Mouse (Mus musculus) T-helper 17 cell (primary cell): ENCODE data around the gene Map4k4.

Source experiments
- in situ Hi-C, 2 experiments: fragments of 300-600 bp; cut with MboI, MseI; formaldehyde crosslinking; loops; 1 replicate in 1 of 2; 2 replicates in 1 of 2; pipeline ENCODE4 v1.15.1; 2025; ENCODE audit warnings: high pct_unique_total_duplicates in 2 of 2

Map4k4 gene

DNA sequence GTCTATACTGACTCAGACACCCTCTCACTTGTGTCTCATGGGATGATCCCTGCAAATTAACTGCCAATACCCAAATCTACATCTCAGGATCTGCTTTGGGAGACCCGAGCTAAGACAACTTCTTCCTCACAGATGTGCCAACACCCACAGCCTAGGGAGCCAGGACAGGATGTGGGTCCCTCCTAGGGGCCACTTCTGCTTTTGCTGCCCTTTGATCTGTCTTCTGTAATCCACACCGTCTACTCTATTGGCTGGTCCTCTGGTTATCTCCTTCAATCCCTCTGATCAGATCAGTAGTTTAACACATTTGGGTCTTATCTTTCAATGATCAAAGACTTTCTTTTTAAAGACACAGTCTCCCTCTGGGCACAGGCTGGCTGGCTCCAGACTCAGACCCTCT lies 5.2 kb upstream of the Map4k4 start:
- in situ Hi-C loops, result loop anchor here in 1 of 2 experiments (10.0 kb wide), 1 partner anchor 211 kb away; no protein-coding TSS in a partner anchor

DNA sequence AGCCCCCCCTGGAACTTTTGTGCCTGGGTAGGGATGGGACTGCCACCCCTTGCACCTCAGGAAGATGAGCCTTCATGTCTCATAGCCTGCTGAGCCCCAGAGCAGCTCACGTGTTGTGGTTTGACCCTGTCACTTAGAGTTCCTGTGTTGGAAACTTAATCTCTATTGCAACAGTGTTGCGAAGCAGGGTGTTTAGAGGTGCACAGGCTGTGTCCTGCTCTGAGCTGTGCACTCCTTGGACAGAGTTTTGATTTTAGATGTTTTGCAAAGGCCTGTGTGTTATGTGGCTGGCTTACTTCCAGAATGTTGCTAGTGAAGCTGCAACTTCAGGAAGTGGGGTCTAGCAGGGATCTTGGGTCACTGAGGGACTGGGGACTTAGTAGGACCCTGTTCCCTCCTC lies 4.1 kb upstream of the Map4k4 start:
- in situ Hi-C loops, result loop anchor here in 1 of 2 experiments (10.0 kb wide), 1 partner anchor 212 kb away; no protein-coding TSS in a partner anchor

DNA sequence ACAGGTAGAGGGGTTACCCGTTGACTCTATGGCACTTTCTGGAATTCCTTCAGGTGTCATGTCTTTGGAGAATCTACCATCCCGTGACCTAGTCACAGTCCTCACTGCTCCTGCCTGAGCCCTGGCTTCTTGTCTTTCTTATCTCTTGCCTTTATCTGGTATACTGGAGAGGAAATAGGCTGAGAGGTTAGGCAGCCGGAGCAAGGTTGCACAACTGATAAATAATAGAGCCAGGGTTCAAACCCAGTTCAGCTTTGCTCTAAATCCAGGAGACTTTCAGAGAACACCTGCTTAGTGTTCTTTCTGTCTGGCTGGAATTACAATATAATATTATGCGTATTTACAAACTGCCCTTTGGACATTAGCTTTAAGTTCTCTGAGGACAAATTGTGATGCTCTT lies 2.0 kb upstream of the Map4k4 start:
- in situ Hi-C loops, result loop anchor here in 1 of 2 experiments (10.0 kb wide), 1 partner anchor 214 kb away; no protein-coding TSS in a partner anchor

DNA sequence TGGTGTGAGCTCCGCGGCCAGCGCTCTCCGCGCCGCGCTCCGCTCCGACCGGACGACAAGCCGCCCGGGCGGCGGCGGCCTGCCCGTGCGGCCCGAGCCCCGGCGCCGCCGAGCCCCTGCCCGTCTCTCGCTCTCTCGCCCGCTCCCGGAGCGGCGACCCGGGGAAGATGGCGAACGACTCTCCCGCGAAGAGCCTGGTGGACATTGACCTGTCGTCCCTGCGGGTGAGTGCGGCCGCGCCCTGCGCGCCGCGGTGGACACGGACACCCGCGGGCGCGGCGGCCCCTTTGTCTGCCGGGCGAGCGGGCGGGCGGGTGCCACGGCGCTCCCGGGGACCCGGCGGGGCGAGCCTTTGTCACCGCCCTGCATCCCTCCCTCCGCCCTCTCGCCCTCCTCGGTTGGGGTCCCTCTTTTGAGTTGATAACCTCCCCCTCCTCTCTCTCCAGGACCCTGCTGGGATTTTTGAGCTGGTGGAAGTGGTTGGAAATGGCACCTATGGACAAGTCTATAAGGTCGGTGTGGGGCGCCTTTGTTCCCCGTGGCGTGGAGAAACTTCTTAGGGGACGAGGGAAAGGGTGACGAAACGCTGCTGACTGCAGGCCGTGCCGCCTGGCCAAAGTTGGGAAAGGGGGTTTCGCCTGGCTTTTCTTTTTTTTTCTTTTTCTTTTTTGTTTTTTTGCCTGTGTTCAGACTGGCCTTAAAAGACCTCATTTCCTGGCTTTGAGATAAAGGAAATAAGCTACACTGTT lies 524 bp downstream of the Map4k4 start:
- in situ Hi-C loops, result no loop called here

DNA sequence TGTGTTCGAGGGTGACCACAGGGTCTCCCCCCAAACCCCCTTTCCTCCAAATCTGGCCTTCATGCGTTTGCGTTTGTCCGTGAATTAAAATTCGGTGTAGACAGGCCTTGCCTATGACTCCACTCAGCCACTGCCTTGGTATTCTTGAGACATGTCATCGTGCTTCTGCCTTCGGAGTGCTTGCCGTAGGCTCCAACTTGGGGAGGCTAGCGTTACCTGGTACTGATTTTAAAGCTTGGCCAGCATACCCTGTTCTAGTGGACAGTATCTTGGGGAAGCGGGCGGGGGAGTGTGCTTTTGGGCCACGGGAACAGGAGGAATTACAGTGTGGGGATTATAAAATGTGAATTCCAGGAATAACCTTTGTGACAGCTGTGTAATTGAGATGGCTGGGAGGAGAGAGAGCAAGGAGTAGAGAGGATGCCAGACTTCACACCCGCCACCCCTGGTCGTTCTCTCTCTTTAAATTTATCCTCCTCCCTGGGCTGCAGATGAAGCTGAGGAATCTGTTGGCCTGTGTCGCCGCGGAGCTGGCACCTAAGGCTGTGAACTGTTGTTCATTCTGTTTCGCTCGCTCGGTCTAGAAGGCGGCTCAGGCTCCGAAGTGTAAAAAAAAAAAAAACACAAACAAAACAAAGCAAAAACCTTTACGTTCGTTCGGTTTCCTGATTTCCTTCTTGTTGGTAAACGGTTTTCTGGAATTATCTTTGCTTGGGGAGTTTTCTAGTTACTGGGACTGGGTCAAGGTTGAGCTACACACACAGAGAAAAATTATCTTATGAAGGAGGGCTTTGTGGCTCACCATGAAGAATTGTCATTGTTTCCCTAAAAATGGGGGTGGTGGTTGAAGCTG lies 1.4 kb downstream of the Map4k4 start:
- in situ Hi-C loops, result no loop called here

DNA sequence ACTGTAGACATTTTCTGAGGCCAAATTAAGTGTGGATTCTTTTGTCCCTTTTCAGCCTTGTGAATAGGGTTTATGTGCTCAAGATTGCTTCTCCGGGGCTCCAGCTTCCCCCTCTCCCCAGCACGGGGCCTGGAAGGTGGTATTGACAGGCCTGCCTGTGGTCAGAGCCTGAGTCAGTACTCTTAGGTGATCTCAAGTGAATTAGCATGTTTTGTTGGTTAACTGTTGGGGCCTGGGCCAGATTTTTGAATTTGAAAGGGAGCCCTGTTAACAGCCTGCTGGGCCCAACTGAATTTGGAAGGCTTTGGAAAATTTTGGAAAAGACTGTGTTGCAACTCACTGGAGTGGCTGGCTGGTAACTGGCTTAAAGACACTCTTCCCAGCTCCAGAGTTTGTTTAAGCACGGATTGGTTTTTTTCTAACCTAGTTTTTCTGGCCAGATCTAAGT lies 2.0 kb downstream of the Map4k4 start:
- in situ Hi-C loops, result no loop called here

DNA sequence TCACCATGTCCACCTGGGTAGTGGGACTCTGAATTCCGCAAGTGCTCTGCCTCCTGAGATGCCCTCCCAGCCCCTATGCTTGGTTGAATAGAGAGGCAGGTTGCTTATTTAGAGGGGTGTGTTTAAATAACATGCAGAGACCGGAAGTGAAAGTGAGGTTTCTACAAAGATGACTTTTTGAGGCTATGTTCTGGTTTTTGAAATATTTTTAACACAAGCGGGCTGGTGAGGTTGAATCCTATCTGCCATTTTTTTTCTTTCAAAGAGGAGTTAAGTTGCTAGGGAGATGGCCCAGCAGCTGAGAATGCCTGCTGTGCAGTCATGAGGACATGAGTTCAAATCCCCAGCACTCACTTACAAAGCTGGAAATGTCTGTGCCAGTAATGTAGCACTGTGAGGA lies 4.0 kb downstream of the Map4k4 start:
- in situ Hi-C loops, result no loop called here

DNA sequence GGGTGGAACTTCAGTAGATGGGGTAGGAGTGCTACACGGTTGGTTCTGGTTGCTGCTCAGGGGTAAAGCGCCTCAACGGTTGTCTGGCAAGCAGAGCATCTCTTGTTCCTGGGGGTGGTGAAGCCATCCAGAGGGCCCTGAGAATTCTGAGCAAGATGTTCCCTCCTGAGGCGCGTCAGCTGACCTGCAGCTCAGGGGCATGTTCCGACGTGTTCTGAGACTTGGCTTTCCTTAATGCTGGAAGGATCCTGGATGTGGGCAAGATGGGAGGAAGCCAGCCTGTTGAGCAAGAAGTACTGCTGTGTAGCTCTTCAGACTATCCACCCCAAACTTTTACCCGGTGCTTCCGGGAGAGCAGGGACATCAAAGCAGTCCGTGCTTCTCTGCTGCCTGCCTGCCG lies 6.2 kb downstream of the Map4k4 start:
- in situ Hi-C loops, result no loop called here

DNA sequence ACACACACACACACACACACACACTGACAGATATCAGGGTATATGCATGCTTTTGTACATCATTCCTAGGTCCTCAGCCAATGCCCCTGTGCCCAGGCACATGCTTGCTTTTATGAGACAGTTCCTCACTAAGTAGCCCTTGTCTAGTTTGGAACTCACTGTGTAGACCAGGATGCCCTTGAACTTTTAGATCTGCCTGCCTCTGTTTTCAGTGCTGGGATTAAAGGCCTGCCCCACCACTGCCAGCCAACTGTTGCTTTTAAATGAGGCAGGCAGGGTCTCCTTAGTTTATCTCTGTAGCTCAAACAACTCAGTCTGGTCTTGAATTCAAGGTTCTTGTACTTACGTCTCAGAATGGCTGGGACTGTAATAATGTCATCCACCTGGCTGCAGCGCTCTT lies 8.3 kb downstream of the Map4k4 start:
- in situ Hi-C loops, result no loop called here

DNA sequence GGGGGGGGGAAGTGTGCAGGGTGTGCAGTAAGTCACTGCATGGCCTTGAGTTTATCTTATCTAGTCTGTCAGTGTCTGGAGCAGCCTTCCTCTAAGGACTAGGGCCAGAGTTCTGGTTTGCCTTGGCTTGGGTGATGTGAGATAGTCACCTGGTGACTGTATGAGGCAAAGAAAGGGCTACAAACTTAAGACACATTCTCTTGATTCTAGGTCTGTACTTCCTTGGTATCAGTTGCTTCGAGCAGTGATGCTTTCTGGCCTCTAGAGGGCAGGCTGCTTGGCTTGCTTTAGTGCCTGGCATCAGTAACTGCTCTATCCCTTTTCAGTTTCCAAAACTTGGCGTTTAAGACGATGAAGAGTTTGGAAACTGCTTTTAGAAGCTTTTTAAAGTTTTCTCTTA lies 10.7 kb downstream of the Map4k4 start:
- in situ Hi-C loops, result no loop called here

DNA sequence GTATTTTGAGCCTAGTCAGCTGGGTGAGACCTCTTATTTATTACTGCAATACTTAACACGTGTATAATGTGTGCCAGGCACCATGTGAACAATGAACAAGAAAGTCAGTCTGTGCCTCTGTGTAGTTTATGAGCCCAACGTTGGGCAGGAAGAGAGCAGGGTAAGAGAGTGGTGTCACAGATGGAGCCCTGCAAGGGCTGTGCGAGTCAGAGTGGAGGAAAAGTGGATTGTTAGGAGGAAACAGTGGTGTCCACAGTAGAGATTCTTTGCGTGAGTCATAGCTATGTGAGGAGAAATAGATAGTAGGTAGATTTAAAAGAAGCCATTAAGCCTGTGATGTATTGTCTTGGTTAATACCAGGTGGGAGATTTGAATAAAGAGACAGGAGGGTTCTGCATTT lies 12.5 kb downstream of the Map4k4 start:
- in situ Hi-C loops, result no loop called here

DNA sequence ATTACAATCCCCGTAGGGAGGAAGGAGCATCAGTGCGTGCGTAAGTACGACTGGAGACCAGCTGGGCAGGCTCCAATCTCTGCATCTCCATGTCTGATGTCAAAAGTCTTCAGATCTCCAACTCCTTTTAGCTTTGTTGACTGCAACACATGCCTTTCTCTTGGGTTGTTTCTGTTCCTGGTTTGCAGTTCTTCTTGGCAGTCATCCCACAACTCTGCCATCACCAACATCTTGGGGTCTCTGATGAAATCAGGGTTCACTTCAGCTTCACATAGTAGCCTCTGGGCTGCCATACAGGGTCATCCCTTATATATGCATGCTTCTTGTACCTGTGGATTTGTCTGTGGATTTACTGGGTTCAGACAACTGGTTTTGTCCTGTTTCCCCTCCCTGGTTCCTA lies 15.4 kb downstream of the Map4k4 start:
- in situ Hi-C loops, result no loop called here

DNA sequence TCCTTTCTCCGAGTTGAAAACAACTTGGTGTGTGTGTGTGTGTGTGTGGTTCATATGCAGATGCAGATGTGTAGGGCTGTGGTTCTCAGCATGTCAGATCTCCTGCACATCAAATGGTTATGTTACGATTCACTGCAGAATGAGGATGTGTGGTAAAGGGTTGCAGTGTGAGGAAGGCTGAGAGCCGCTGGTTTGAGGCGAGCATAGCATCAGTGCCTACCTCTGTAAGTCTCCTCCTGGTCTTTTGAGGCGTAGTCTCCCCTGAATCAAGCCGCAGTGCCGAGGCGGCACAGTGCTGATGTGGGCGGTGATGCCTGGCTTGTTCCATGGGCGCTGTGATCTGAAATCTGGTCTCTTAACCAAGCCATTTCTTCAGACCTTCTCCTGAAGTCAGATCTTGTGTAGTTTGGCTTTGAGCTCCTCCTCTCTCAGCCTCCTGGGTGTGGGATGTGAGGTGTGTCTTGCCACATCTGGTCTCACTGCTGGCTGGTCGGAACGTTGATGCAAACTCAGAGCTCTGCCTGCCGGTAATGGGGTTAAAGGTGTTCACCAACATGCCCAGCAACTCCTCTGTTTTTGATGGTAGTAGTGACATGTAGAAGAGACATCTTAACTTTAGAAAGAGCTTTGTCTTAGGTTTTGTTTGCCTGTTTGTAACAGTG lies 17.3 kb downstream of the Map4k4 start:
- in situ Hi-C loops, result no loop called here

DNA sequence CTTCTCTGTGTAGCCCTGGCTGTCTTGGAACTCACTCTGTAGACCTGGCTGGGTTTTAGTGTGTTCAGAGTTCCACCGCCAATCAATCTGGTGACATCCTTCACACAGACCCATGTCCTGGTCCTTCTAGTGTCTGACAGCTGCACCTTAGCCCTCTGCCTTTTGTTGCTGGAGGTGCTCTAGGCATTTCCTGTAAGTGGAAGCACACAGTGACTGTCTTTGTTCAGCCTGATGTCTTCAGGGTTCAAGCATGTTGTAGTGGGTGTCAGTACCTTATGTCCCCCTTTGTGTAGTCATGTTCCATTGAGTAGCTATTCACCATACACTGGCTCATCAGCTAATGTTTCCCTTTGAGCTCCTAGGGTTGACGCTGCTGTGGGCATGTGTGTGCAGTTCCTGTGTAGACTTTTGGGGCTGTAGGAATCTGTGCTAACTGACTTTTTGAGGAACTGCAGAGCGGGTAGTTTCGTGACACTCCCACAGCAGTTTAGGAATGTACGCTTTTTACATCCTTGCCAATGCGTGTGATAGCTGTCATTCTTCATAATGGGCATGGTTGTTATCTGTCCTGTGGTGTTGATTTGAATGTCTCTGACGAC lies 17.9 kb downstream of the Map4k4 start:
- in situ Hi-C loops, result no loop called here

DNA sequence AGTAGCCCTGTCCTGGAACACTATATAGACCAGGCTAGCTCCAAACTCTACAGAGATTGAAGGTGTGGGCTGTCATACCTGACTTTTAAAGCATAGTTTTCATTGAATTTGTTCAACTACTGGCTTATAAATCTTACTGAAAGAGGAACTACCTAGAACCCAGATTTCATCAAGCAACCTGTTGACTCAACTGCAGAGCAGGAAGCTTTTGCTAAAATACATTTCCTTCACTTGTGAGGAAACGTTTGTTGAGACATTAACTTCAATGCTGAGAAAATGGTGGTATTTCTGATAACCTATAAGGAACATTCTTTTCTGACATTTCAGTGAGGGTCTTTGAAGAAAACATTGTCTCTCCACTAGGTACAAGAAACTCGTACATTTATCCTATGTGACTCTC lies 19.9 kb downstream of the Map4k4 start:
- in situ Hi-C loops, result no loop called here

DNA sequence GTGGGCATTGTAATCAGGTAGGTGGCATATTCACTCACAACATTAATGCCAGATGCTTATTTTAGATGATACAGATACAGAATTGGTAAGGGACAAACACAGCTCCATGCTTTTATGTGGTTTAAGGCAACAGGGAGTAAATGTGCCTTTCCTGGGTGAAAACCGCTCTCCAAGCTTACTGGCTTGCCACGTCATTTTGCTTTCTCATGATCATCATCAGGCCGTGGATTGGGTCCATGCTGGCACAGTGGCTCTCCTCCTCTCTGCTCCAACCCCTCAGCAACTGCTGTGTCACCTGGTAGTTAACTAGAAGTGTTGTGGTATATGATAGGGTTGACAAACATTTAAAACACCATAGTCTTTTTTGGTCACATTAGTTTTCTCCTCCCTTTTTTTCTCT lies 21.3 kb downstream of the Map4k4 start:
- in situ Hi-C loops, result no loop called here

DNA sequence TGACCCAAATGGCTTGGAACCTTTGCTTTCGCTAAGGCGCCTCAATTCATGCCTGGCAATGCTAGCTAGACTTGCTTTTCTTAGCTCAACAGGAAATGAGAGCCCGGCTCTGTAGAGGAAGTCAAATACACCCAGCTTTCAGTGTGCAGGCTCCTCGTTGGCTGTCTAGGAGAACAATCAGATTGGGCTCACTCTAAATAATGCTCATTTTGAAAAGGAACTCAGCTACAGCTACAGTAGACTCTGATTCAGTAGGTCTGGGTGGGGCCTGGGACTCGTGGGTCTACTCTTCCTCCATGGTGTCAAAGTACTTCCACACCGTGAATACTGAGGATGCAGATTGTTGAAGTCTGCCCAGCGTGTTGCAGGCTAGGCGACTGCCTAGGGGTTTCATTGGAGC lies 22.0 kb downstream of the Map4k4 start:
- in situ Hi-C loops, result no loop called here

DNA sequence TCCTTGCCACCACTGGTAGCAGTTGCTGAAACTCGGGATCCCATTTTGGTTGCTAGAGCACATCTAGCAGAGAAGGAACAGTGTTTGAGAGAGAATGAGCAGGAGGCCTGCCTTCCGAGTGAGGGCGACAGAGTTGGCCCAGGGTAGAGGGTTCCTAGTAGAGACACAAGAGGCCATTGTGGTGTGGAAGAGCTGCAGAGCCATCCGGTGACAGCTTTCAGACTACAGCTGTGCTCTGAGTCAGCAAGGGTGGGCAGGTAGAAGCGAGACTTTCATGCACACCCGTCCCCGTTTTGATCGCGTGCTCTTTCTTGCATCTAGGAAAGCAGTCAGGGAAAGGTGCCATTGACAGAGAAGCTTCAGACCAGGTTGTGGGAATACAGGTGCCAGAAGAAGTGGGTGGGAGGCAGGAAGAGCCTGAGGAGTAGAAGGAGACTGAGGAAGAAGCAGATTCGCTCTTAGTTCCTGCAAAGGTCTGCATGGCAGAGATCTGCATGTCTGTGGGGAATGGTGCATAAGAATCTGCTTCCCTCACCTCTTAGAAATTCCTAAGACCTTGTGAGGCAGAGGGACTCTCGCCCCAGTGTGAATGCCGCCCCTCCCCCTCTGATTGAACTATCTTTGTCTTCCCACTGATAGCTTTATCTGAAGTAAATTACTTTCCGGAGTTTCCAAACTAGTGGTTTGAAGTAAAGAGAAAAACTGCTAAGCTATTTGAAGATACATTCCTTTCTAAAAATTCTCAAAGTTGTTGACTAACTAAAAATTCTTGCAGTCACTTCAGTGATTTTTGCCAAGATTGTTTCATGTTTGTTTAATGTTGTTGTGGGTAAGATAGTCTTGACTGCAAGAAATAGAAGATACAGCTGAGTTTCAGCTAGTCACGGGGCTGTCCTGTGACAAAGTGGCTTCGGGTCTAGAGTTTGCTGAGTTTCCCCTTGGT lies 23.0 kb downstream of the Map4k4 start:
- in situ Hi-C loops, result no loop called here

DNA sequence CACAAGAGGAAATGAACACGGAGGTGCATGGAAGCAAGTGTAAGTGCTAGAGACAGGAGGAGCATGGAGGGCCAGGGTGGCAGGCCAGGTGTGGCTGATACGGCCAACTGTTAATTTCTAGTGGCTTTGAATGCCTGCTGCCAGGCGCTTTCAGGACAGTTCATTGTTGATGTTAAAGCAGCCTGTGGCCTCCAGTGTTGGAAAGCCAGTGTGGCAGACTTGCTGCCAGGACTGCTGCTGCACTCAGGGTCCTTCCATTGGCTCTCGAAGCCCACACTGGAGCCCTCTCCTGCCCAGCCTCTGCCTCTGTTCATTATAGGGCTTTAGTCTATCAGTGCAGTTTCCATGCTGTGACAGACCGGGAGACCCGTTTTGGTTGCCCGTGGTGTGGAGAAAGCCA lies 30.3 kb downstream of the Map4k4 start:
- in situ Hi-C loops, result no loop called here

DNA sequence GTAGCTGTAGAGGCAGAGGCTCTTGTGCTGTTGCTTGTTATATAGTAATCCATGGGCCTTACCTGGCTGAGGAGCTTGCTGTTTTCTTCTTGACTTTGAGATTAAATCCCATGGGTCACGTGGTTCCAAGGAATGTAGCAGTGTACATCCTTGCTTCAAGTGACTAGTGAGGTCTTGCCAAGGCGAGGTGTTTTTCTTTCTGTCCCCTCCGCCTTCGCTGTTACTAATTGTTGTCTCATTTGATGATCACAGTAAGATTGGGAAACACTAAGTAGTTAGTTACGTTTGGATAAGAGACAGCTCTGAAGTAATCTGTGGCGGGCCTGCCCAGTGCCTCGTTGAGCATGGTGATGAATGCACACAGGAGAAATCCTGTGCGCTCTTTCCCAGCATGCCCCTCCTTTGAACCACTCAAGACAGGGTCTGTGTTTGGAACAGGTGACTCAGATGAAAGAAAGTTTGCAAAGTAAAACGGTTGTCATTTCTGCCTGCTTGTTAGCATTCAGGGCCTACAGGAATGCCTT lies 31.6 kb downstream of the Map4k4 start:
- in situ Hi-C loops, result no loop called here
